Mouse (Mus musculus): ENCODE measurements at regions not wholly inside any gene's neighbourhood (a gene's known extent, or its start where the extent isn't known, plus 50 kb on each side); places are given as distances from the start of the nearest gene placed in this dataset.

DNA sequence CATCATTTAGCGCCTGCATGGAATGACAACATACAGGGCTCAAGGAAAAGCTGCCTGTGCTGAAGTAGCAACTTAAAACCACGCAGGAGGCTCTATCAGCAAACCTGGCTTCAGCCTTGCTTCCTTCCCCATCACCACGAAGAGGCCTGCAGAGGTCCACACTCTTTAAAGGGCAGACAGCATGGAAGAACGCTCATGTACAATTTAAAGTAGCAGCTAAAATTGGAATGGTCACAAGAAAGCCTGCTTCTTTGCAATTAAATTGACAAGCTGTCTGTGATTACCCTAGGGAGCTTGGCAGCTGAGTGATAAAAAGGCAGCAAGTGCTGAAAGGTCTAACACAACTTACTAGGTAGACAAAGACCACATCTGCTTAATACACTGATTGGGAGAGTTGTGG lies 210.4 kb upstream of the Pkn2 start:
- no peaks in the 10 kb centered on the region for H3K36me3 ChIP-seq (ENCODE audit: control insufficient read depth, insufficient read depth, low read length)
- H3K27ac ChIP-seq (ENCODE audit: insufficient read depth, low read depth, low read length) = no peak overlapping the region
- TF ChIP-seq CTCF (IDR thresholded peaks at IDR 0.05; ENCODE audit: extremely low read depth, insufficient read length, insufficient replicate concordance, low read depth, low read length) = no peak
- TF ChIP-seq POLR2A (IDR thresholded peaks at IDR 0.05; ENCODE audit: low read depth, low read length) = no peak
- peaks cover 3% of the 10 kb centered on the region; the same call in 1 of the 2 replicates for H3K4me1 ChIP-seq (ENCODE audit: control insufficient read depth, insufficient read depth, insufficient read length, low read length)
- H3K27me3 ChIP-seq (ENCODE audit: control insufficient read depth, insufficient read depth, low read length) = no peaks in the 10 kb centered on the region
- no peak overlapping the region for H3K4me3 ChIP-seq (ENCODE audit: low read depth, low read length)
- WGBS = 78% methylated on average over 4 of the region's 4 CpGs

DNA sequence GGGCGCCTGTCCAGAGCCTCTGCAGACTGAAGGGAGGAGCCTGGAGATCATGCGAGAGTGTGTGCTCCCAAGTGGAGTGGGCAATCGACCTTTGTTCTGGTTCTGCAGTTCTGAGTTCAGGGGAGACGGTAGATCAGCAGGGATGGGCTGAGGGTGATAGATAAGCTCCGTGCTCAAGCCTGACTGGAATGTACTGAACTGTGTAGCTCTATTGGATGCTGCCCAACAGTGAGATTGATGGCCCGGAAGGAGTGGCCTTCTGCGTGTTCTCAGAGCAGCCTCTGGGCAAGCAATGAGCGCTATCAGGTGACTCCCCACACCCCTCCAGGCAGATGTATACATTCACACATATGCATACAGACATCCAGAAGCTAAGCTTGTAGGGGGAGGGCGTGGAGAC lies 209.1 kb upstream of the Pkn2 start:
- H3K4me3 ChIP-seq (ENCODE audit: low read depth, low read length) = no peak overlapping the region
- H3K27ac ChIP-seq (ENCODE audit: insufficient read depth, low read depth, low read length) = no peak overlapping the region
- H3K36me3 ChIP-seq (ENCODE audit: control insufficient read depth, insufficient read depth, low read length) = no peaks in the 10 kb centered on the region
- WGBS = 14% methylated on average over 9 of the region's 9 CpGs
- TF ChIP-seq CTCF (IDR thresholded peaks at IDR 0.05; ENCODE audit: extremely low read depth, insufficient read length, insufficient replicate concordance, low read depth, low read length) (no peak), POLR2A (IDR thresholded peaks at IDR 0.05; ENCODE audit: low read depth, low read length) (no peak)
- H3K27me3 ChIP-seq (ENCODE audit: control insufficient read depth, insufficient read depth, low read length) = no peaks in the 10 kb centered on the region
- peaks cover 3% of the 10 kb centered on the region; the same call in 1 of the 2 replicates for H3K4me1 ChIP-seq (ENCODE audit: control insufficient read depth, insufficient read depth, insufficient read length, low read length)

DNA sequence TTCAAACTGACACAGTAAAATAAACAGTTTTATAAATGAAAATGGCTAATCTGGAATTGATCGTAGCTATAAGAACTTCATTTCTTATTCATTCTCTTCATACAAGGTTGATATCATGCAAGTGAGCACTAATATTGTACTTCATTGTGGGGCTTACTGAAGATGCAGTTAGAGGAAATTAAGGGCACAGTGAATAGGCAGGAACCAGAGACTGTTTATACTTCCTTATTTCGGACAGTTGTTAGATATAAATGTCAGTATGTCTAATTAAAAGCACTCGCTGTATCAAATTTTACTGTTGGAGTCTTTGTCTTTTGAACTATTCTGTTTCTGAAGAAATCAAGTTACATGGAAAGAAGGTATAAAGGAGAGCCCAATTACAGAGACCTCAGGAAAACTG lies 208.5 kb upstream of the Pkn2 start:
- Histone ChIP-seq H3K4me1 (ENCODE audit: control insufficient read depth, insufficient read depth, insufficient read length, low read length) (peaks cover 3% of the 10 kb centered on the region; the same call in 1 of the 2 replicates), H3K27ac (ENCODE audit: insufficient read depth, low read depth, low read length) (no peak overlapping the region), H3K36me3 (ENCODE audit: control insufficient read depth, insufficient read depth, low read length) (no peaks in the 10 kb centered on the region), H3K4me3 (ENCODE audit: low read depth, low read length) (no peak overlapping the region), H3K27me3 (ENCODE audit: control insufficient read depth, insufficient read depth, low read length) (no peaks in the 10 kb centered on the region)
- 44% methylated on average over 3 of the region's 3 CpGs for WGBS
- TF ChIP-seq CTCF (IDR thresholded peaks at IDR 0.05; ENCODE audit: extremely low read depth, insufficient read length, insufficient replicate concordance, low read depth, low read length) (no peak), POLR2A (IDR thresholded peaks at IDR 0.05; ENCODE audit: low read depth, low read length) (no peak)

DNA sequence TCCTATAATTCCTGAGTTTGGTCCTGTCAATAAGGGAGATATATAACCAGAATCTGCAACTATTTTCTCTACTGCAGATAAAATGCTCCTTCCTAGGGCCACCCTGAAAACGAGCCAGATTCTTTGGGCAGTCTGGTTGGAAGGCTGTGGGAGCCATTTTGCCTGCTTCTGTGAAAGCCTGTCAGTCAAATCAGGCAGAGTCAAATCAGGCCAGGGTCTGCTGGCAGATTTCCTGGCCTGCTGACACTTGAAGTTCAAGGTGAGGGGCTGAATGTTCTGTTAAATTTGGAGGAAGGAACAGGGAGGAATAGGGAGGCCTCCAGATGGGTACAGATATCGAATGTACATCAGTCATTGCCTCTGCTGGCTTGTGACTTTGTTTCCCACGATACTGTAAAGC lies 206.0 kb upstream of the Pkn2 start:
- Histone ChIP-seq H3K27me3 (ENCODE audit: control insufficient read depth, insufficient read depth, low read length) (no peaks in the 10 kb centered on the region), H3K4me1 (ENCODE audit: control insufficient read depth, insufficient read depth, insufficient read length, low read length) (peaks cover 3% of the 10 kb centered on the region; the same call in 1 of the 2 replicates), H3K36me3 (ENCODE audit: control insufficient read depth, insufficient read depth, low read length) (no peaks in the 10 kb centered on the region), H3K27ac (ENCODE audit: insufficient read depth, low read depth, low read length) (no peak overlapping the region), H3K4me3 (ENCODE audit: low read depth, low read length) (no peak overlapping the region)
- TF ChIP-seq CTCF (IDR thresholded peaks at IDR 0.05; ENCODE audit: extremely low read depth, insufficient read length, insufficient replicate concordance, low read depth, low read length) = no peak
- TF ChIP-seq POLR2A (IDR thresholded peaks at IDR 0.05; ENCODE audit: low read depth, low read length) = no peak
- 70% methylated on average over 3 of the region's 3 CpGs for WGBS

DNA sequence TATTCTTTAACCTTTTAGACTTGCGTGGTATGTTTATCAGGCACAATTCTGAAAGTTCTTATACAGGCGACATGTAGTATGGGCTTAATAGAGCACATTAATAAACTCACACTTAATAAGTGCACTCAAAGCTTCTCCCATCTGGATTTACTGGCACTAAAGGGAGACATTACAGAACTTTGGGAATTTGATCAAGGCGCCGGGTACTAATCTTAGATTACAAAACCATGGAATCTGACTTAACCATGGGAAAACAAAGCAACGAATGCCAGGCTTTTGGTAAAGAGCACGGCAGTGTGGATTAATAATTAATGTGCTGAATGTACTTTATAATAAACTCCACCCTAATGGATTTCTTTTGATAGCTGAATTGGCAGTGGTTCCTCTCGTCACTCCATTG lies 196.5 kb upstream of the Pkn2 start:
- Histone ChIP-seq H3K36me3 (ENCODE audit: control insufficient read depth, insufficient read depth, low read length) (no peaks in the 10 kb centered on the region), H3K4me3 (ENCODE audit: low read depth, low read length) (no peak overlapping the region), H3K27ac (ENCODE audit: insufficient read depth, low read depth, low read length) (no peak overlapping the region), H3K27me3 (ENCODE audit: control insufficient read depth, insufficient read depth, low read length) (no peaks in the 10 kb centered on the region), H3K4me1 (ENCODE audit: control insufficient read depth, insufficient read depth, insufficient read length, low read length) (no peaks in the 10 kb centered on the region)
- 29% methylated on average over 7 of the region's 7 CpGs for WGBS
- TF ChIP-seq CTCF (IDR thresholded peaks at IDR 0.05; ENCODE audit: extremely low read depth, insufficient read length, insufficient replicate concordance, low read depth, low read length) (no peak), POLR2A (IDR thresholded peaks at IDR 0.05; ENCODE audit: low read depth, low read length) (no peak)

DNA sequence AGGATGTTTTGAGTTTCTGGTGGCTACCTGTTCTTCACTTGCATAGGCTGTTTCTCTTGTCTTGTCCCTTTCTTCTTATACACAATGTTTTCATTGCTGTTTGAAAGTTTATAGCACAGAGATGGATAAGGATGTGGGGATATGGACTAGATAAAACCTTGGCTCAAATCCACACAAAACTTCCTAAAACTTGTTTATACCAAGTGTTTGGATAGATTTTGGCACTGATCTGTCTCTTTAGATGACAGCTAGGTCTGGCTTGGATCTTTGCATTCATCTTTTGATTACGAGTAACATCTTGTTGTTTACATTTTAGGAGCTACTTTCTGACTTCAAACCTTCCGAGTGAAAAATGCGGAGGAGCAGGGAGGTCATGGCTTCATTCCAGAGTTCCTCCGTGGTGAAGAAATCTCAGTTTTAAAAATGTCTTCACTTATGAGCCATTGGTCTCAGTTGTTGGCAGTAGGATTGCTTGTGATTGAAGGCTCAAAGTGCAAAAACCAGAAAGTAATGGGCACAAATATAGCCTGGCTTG lies 190.1 kb upstream of the Pkn2 start:
- Histone ChIP-seq H3K27ac (ENCODE audit: insufficient read depth, low read depth, low read length) (no peak overlapping the region), H3K4me3 (ENCODE audit: low read depth, low read length) (no peak overlapping the region), H3K36me3 (ENCODE audit: control insufficient read depth, insufficient read depth, low read length) (no peaks in the 10 kb centered on the region), H3K4me1 (ENCODE audit: control insufficient read depth, insufficient read depth, insufficient read length, low read length) (no peaks in the 10 kb centered on the region), H3K27me3 (ENCODE audit: control insufficient read depth, insufficient read depth, low read length) (no peaks in the 10 kb centered on the region)
- TF ChIP-seq CTCF (IDR thresholded peaks at IDR 0.05; ENCODE audit: extremely low read depth, insufficient read length, insufficient replicate concordance, low read depth, low read length) (no peak), POLR2A (IDR thresholded peaks at IDR 0.05; ENCODE audit: low read depth, low read length) (no peak)
- WGBS = 63% methylated on average over 4 of the region's 4 CpGs

DNA sequence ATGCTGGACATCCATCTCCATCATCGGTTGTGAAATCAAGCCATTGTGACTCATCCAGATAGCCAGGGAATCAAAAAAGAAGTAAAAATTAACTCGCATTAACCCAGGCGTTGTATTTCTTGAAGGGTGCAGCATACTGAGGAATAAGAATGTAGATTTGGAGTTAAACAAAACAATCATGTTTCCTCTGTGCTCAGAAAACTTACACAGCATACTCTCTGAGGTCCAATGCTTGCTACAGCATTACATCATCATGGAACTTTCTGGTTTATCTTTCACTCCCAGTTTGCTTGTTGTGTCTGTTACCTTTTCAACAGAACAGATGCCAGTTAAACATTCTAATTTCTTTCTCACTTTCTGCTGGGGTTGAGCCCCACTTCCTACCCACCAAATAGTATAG lies 173.1 kb upstream of the Pkn2 start:
- Histone ChIP-seq H3K4me3 (ENCODE audit: low read depth, low read length) (no peak overlapping the region), H3K27ac (ENCODE audit: insufficient read depth, low read depth, low read length) (no peak overlapping the region), H3K4me1 (ENCODE audit: control insufficient read depth, insufficient read depth, insufficient read length, low read length) (no peaks in the 10 kb centered on the region), H3K27me3 (ENCODE audit: control insufficient read depth, insufficient read depth, low read length) (no peaks in the 10 kb centered on the region), H3K36me3 (ENCODE audit: control insufficient read depth, insufficient read depth, low read length) (no peaks in the 10 kb centered on the region)
- TF ChIP-seq CTCF (IDR thresholded peaks at IDR 0.05; ENCODE audit: extremely low read depth, insufficient read length, insufficient replicate concordance, low read depth, low read length) = no peak
- WGBS = 90% methylated on average over 3 of the region's 3 CpGs

Data from small intestine, adult 2 months (tissue).